Mouse (Mus musculus) right cerebral cortex, postnatal 36 days (tissue): ENCODE measurements around the gene Mab21l2.

ENCODE experiments used
- DNase-seq, 2 experiments: peaks; one replicate each; pipeline ENCODE4 v3.0.0; 2022; ENCODE audit warnings: low spot score in 2 of 2, mixed read lengths in 1 of 2

The Mab21l2 gene

DNA sequence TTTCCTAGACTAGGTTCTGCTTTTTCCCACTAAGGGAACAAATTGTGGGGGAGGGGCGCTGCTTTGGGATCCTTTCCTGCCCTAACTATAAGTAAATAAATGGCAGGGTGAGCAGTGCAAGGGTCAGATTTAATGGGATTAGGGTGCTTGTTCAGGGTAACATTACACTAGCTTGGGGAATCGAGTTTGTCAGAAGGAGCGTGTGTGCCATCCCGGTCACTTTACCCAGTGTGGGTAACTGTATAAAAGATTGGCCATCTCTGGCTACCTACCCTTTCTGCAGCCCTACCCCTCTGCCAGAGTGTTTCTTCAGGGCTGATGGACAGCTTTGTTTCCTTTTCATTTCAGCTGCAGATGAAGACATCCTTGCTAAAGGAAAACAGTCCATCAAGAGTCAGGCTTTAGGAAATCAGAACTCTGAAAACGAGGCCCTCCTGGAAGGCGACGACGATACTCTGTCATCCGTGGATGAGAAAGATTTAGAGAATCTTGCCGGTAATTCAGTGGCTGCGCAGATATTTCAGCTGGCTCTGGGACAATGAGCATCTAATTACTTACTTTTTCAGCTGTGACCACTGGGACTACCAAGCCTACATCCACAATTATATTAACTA lies 8.8 kb downstream of the Mab21l2 start:
- no peak for DNase-seq

DNA sequence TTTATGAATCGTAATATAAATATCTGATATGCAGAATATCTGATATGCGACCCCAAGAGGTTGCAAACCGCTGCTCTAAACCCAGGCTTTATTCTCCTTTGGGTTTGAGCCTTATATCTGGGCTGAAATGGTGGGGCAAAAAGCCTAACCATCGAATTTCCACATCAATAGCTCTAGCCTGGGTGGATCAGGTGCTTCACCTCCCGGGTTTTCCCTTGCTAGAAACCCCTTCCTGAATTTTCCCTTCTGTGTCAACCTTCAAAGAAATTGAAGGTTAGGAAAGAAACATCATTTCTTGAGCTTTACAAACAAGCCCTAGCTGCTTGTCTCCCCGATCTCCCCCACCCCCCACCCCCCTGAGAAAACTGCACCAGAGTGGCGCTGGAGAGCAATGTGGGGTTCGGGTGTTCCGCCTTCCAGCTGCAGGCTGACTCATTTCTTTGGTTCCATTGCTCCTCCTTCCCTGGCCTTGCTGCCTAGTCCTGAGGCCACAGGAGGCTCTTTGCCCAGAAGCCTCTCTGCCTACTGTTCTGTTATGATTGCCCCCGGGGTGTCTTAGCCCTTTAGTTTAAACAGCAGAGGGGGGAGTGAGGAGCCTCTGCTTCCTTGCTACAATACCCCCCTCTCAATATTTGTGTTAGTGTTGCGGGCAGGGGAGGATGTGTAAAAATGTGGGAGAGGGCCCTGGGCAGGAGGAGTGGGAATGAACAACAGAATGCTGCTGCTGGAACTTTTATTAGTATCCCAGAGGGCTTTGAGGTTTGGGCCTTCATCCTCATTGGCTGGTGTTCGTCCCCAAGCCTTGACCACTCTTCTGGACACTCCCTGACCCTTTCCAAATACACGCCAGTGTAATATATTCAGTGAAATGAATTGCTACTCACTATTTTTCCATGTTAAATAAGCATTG lies 9.5 kb downstream of the Mab21l2 start:
- no peak for DNase-seq

DNA sequence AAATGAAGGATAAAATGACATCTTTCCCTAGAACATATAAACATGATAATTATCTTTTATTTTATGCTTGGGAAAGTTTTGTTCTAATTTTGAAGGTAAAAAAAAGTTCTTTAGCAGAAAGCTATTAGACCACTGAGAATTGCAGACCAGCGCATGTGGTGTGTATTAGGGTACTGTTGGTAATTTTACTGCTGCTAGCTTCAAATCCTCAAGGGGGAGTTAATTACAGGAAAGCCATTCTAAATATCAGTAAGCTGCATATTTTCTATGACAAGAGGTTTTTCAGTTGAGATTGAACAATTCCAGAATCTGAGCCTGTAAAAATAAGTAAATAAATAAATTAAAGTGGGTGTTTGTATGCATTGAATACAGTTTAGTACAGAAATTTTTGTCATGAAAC lies 11.7 kb downstream of the Mab21l2 start:
- no peak for DNase-seq

DNA sequence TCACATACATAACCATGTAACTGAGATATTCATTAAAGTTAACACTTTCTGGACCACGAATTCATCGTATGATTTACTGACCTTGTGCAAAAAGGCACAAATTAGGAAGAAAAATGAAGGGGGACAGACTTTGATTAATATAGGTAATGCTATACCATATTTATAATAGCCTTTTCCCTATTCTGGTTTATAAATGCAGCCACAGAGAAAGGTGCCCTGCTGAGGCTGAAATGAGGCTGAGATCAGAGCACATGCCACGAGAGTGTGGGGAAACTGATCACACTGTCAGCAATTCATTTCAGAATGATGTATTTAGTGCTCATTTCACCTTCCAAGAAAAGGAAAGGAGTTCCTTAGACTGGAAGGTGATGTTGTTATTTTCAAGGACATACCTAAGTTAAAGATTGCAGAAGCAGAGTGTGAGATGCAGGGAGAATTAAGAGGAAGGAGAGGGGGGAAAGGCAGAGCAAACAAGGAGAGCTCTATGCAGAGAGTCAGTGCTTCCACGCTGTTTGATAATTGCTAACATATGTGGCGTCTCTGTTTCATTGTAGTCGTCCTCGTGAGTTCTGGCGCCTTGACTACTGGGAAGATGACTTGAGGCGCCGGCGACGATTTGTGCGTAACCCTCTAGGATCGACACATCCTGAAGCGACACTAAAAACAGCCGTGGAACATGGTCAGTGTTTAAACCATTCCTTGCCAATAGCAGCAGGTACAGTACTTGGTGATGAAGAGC lies 16.7 kb downstream of the Mab21l2 start:
- no peak for DNase-seq

DNA sequence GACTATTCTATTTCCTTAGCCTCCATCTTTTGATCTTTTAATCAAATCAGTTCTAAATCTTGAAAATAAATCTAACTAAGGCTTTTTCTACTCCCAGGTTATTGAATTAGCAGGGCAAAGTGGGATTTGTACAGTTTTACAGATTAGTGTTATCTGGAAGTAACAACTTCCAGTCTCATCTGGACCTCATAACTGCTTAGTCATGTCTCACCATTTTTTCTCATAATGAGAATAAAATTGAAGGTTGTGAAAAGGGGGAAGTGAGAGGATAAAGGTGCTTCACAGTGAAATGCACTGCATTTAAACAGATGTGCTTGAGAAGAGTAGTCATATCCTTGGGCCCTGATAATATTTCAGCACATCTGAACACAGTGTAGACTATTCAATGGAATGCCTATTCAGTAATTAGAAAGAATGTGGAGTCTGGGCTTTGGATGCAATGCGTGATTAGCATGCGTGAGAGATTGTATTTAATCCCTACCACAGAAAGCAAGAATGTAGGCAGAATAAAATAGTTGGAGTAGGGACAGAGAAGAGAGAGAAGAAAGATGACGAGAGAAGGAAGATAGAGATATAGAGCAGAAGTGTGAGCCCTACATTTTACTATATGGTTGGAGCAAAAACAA lies 25.4 kb downstream of the Mab21l2 start:
- no peak for DNase-seq

DNA sequence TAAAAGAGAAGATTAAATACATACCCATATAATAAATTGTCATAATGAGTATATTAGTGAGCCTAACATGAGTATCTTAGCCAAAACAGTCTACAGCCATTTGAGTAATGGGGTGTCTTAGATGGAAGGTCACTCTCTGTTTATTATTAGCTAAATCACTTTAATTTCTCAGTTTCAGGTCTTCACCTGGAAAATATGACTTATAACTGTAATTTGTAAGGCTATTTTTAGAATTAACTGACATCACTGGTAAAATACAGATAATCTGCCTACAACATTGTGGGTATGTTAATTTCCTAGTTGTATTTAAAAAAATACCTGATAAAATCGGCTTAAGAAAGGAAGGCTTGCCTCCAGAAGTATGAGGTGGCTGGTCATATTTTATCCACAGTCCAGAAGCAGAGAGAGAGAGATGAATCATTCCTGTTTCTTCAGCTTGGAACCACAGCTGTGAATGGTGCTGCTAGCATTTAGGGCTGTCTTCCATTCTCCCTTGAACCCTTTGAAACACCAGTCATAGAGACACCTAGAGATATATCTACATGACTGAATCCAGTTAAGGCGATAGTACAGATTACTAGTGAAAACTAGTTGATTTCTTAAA lies 29.8 kb downstream of the Mab21l2 start:
- no peak for DNase-seq

DNA sequence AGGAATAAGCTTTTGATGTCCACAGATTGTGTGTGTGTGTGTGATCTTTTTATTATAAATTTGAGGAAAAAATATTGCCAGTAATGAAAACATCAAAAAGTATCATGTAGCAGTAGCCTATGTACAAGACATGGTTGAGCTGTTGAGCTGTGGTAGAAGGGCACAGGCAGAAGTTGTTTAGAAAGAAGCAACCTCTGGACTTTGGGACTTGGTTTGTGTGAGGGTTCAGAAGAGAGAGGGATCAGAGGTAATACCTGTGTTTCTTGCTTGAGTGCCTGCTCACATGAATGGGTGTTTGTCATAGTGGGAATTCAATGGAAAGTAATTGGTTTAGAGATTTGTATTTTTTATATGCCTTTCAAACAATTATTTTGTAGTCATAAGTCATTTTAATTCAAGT lies 47.8 kb downstream of the Mab21l2 start:
- DNase-seq, result no peak
